Mouse (Mus musculus) cerebellum, adult 9-10 months (tissue): ENCODE data around the gene Cyp2t4.

Experiments used
- DNase-seq: peaks from one replicate; pipeline ENCODE4 v3.0.0; 2022

The Cyp2t4 gene

GRCm38 (mm10) chr7:27162780-27163449 is 9.4 kb downstream of the Cyp2t4 start:
- no peak for DNase-seq

- peak; percentile 41 for DNase-seq
Observed at GRCm38 (mm10) chr7:27163450-27163805, 9.9 kb downstream of the Cyp2t4 start.

DNA sequence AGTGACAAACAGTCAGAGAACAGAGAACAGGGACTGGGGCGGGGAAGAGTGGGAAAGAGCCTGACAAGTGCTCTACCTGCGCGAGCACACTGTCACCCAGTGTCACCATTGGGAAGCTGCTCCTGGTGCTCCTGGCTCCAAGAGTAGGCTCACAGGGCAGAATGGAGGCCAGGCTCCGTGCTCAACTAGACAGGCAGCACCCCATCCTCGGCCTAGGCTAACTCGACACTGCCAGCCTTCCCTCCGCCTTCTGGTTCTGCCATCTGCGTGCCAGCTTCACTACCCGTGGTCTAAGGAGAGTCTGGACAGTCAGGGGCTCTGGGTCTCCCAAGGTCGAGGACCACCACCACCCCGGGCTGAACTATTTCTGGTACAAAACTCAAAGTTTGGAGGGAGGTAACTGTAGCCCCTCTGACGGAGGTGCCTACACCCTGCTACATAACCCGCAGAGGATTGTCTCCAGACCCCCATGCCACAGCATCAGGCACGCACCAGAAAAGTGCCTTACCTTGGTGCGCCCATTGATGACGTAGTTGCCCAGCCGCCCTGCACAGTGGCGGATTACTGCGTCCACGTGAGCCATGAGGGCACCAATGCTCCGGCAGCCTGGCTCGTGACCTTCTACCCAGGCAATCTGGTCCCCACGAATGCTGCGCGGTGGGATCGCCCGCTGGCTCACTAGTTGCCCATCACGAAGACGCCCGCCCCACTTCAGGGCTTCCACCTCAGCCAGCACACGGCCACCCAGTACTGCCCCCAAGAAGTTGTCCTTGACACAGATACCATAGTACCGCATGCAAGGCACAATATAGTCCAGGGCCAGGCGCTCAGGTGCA is 10.8 kb downstream of the Cyp2t4 start:
- peak; percentile 71 for DNase-seq

DNA sequence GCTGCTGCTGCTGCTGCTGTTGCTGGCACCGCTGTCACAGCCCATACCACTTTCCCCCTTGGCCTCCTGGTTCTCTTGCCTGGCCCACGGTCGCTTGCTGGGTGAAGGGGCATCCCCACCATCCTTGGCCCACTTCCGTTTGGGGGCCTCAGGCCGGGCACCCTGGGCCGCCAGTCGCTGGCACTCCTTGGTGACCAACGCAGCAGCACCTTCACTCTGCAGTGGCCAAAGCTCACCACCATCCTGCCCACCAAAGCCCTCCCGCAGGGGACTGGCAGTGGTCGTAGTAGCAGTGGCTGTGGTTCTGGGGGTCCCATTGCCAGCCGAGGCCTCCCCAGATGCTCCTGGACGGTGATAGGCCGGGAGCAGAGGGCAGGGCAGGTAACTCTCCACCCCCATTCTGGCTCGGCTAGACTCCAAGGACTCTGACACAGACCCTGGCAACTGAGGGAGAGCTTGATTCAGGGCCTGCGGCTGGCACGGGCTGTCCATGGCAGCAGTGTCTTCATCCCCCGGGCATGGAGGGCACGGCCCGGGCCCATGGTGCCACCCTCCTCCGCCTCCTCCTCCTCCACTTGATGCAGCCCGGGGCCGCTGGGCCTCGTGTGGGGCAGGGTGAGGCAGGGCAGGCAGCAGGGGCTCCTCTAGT is 11.6 kb downstream of the Cyp2t4 start:
- peak; percentile 81 for DNase-seq

- no peak for DNase-seq
Observed at GRCm38 (mm10) chr7:27165696-27166095, 12.2 kb downstream of the Cyp2t4 start.

DNA sequence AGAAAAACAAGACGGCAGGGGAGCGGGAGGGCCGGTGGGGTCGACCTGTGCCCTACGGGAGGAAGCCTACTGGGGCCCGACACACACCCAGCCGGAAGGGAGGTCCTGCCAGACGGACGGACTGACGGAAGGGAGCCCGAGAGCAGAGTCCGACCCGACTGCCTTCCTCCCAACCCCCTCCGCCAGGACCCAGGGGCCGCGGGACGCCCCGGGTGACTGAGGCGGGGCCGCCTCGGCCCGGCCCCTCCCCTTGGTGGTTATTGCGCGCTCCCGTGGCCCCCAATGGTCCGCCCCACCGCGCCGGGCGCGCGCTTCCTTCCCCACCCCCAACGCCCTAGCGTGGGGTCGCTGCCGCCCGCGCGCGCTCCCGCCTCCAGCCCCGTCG is 12.7 kb downstream of the Cyp2t4 start:
- DNase-seq: peak; percentile 81

- peak; percentile 95 for DNase-seq
Observed at GRCm38 (mm10) chr7:27166614-27167474, 13.3 kb downstream of the Cyp2t4 start, which contains the start of gene Egln2. Egln2 (minus strand) TSS chr7:27166802.

- DNase-seq: no peak
Observed at GRCm38 (mm10) chr7:27167475-27168094, 14.1 kb downstream of the Cyp2t4 start.

DNA sequence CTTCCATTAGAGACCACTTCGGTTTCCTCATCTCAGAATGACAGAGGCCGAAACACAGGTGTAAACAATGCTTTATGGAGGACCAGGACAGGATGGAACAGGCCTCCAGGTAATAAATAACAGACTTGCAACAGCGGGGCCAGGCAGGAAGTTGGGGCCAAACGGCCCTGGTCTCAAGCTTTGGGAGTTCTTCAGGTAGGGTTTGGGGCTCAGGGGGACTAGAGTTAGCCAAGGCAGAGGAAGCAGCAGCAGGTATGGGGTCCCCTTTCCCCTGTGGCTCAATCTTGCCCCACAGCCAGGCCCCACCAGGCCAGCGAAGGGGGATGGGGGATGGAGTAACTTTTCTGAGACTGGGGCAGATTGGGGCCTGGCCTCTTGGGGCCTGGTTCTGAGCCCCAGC is 14.9 kb downstream of the Cyp2t4 start:
- DNase-seq: peak; percentile 52

DNA sequence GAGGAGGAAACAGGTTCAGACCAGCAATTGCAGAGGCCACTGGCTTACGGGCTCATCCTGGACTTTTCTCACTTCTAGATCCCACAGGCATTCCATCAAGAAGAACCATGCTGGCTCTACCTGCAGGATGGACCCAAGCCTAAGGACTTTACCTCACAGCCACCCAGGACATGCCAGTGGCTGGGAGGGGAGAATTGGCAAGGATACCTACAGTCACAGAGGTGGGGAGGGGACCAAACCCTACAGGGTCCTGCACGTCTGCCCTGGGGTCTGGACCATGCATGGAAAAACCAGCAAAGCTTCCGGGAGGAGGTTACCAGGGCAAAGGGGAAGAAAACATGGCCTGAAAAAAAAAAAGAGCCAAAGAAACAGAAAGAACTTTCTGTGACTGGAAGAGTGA is 17.5 kb downstream of the Cyp2t4 start:
- peak; percentile 26 for DNase-seq

DNA sequence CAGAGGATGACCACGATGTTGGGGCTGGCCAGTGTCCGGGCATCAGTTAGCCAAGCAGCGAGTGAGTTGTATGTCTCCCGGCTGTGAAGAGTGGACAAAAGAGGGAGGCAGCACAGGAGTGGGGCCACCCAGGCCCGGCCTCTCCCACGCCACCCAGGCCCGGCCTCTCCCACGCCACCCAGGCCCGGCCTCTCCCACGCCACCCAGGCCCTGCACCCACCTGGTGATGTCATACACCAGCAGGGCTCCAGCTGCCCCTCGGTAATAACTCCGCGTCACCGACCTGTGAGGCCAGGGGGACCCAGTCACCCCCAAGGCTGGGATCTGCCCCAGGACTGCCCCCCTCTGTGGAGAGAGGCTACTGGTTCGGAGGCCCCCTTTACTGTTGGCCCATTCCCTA is 21.0 kb downstream of the Cyp2t4 start:
- no peak for DNase-seq

DNA sequence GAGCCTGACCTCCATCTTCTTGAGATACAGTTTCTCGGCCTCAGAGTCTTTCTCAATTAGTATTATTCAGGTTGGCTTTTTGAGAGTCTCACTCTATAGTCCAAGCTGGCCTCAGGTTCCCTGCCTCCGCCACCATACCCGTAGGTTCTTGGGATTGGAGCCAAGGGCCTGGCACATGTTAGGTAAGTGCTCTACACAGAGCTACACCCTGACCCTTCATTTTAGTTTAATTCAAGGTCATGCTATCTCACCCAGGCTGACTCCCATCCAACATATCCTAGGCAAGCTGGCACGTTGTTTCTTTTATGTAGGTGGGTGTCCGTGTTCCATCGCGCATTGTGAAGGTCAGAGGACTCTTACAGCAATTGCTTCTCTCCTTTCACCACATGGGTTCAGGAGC is 21.4 kb downstream of the Cyp2t4 start:
- no peak for DNase-seq

DNA sequence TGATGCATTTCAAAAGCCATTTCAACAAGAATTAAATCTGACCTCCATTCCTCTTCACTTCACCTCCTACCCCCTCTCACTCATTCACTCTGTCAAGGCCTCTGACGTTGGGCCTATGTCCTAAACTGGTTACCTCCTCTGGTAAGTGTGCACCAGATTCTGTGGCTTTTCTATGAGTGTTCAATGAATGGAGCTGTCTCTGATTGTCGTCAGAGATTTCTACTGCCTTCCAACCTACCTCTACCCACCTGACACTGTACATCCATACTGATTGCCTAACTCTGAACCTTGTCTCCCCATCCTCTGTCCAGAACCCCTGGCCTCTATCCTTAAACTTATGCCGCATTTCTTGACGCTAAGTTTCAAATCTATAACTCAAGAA is 24.4 kb downstream of the Cyp2t4 start:
- no peak for DNase-seq

GRCm38 (mm10) chr7:27178324-27179216 is 25.1 kb downstream of the Cyp2t4 start, which contains the start of gene Rab4b:
Rab4b (minus strand) TSS chr7:27178896.
- DNase-seq: peak; percentile 100

GRCm38 (mm10) chr7:27179217-27179918 is 25.9 kb downstream of the Cyp2t4 start:
- DNase-seq: no peak

DNA sequence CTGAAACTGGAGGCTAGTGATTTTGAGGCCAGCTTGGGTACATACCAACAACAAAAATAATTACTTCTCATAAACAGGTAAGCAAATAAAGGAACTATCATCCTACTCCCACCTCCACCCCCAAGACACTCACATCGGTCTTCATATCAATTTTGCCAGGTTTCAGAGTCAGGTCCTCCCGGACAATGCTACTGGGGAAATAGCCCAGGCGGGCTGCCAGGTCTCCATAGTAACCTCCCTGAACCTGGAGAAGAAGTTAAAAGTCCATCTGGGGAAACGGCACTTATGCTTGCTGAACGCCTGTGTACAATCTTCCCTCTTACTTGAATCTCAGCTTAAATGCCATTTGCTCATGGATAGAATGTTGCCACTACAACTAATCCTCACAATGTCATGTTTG is 26.5 kb downstream of the Cyp2t4 start:
- DNase-seq: no peak

DNA sequence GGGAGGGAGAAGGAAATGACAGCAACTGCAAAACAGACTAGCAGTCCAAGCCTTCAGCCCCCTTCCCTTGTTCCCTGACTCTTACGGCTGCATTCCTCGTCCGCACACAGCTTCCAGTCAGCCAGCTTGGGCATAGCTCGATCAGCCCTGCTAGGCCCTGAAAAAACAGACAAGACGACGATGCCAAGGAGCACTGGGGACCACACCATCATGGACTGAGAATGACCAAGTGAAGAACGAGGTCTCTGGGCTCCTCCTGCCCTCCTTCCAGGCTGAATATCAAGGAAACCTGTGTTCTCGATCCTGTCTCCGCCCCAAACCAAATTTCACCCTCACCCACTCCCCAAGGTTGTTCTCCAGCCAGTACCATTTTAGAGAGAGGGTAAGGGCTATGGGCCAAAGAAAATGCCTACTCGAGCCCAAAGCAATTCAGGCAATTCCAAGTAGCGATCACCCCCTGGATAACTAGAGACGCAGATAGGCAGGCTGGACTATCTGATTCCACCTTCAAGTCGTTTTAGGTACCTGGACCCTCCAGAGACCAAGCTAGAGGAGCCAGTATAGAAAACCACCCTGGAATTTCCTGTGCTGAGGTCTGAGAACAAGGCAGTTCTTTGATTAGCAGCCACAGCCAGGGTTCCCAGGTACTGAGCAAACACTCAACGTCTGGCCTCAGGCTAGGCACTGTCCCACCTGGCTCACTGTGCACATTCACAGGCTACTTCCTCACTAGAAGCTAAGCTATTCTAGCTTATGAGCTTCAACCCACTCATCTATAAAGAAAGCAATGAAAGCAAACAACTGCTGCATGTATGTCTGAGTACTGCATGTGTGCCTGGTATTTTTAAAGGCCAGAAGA is 27.6 kb downstream of the Cyp2t4 start, which contains the start of the genes Gm21983 and Mia:
TSS of gene Gm21983 (minus strand) at position 250 of the 859 bp plus-strand sequence.
TSS of gene Mia (minus strand) at position 321 of the 859 bp plus-strand sequence.
- no peak for DNase-seq

DNA sequence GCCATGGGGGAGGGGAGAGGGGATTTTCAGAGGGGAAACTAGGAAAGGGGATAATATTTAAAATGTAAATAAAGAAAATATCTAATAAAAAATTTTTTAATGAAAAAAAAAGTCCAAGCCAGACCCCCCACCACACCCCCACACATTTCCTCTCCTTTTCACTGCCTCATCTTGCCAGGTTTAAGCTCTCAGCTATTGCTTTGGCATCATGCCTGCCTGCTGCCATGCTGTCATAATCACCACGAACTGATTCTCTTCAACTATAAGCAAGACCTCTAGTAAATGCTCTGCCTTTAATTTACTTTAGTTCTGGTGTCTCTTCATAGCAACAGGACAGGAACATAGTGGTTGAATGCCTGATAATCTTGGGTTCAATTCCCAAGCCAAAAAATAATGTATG is 29.0 kb downstream of the Cyp2t4 start:
- no peak for DNase-seq

DNA sequence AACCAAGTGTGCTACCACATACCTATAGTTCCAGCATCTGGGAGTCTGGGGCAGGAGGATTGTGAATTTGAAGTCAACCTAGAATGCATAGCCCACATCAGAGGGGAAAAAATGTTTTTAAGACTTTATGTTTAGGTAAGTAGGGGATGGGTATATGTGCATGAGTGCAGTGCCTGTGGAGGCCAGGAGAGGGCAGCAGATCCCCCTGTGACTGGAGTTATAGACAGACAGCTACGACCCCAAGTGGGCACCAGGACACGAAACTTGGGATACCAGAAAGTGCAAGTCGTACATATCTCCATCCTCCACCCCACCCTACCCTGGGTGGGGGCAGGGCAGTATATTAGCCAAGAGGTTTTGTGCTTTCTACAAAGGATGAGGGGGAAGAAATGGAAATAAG is 31.4 kb downstream of the Cyp2t4 start:
- DNase-seq: no peak
